Mouse (Mus musculus): ENCODE results near the gene Itga8.

GRCm38 (mm10) chr2:12348914-12349313 is 47.2 kb upstream of the Itga8 start:
- TF ChIP-seq POLR2A (IDR thresholded peaks at IDR 0.05; ENCODE audit: control insufficient read depth, low read depth, low read length) (no peak), CTCF (IDR thresholded peaks at IDR 0.05; ENCODE audit: control insufficient read depth, insufficient read depth, insufficient replicate concordance, low read depth, low read length) (no peak)
